Mouse (Mus musculus) heart, embryonic 10.5 days (tissue): ENCODE measurements at regions not wholly inside any gene's neighbourhood (a gene's known extent, or its start where the extent isn't known, plus 50 kb on each side); places are given as distances from the start of the nearest gene placed in this dataset.
"Not testable (repeated sequence)": the region's sequence is repeated elsewhere in the genome, so short reads cannot be mapped to it uniquely, and the experiment has no call there.

ENCODE experiments used
- DNase-seq: peaks from one replicate; pipeline ENCODE4 v3.0.0-alpha.2; 2017; ENCODE audit warnings: low spot score
- H3K27ac ChIP-seq: fragments of 300-500 bp; sonication (generic); 2 replicates; pipeline ENCODE4 v1.5.1; 2016; ENCODE audit warnings: mild to moderate bottlenecking
- H3K27me3 ChIP-seq: fragments of 300-500 bp; sonication (generic); 2 replicates; pipeline ENCODE4 v1.6.1; 2016; ENCODE audit warnings: mild to moderate bottlenecking; ENCODE audit not compliant: poor library complexity, insufficient read depth, severe bottlenecking
- H3K36me3 ChIP-seq: fragments of 300-500 bp; sonication (generic); 2 replicates; pipeline ENCODE4 v1.6.1; 2016; ENCODE audit warnings: mild to moderate bottlenecking, moderate library complexity
- H3K4me1 ChIP-seq: fragments of 300-500 bp; sonication (generic); 2 replicates; pipeline ENCODE4 v1.6.1; 2016; ENCODE audit warnings: mild to moderate bottlenecking
- H3K4me3 ChIP-seq: fragments of 300-500 bp; sonication (generic); 2 replicates; pipeline ENCODE4 v1.5.1; 2016; ENCODE audit warnings: mild to moderate bottlenecking, moderate library complexity
- H3K9me3 ChIP-seq: fragments of 300-500 bp; sonication (generic); 2 replicates; pipeline ENCODE4 v1.6.1; 2016; ENCODE audit warnings: mild to moderate bottlenecking, moderate library complexity
- WGBS: fragments of 180-500 bp; shearing (Covaris S2); methylation state at CpG from one replicate; pipeline ENCODE4 v1.1.7; 2016; 5-methylcytosine and 5-hydroxymethylcytosine counted together

- Histone ChIP-seq H3K36me3 (no peaks in the 10 kb centered on the region), H3K27ac (no peak overlapping the region), H3K27me3 (no peaks in the 10 kb centered on the region), H3K4me3 (no peak overlapping the region), H3K4me1 (no peaks in the 10 kb centered on the region), H3K9me3 (no peaks in the 10 kb centered on the region)
- peak; percentile 90 for DNase-seq
- WGBS, result 28% methylated on average over 16 of the region's 16 CpGs
These were observed 153.7 kb downstream of the Car8 start for GRCm38 (mm10) chr4:8084954-8085639.

- WGBS, result 72% methylated on average over 4 of the region's 4 CpGs
- Histone ChIP-seq H3K27me3 (no peaks in the 10 kb centered on the region), H3K4me1 (no peaks in the 10 kb centered on the region), H3K36me3 (no peaks in the 10 kb centered on the region), H3K4me3 (no peak overlapping the region), H3K9me3 (no peaks in the 10 kb centered on the region), H3K27ac (no peak overlapping the region)
- no peak for DNase-seq
These were observed 159.5 kb downstream of the Car8 start for GRCm38 (mm10) chr4:8079349-8079748.

GRCm38 (mm10) chr4:8072989-8073573, 165.8 kb downstream of the Car8 start:
- DNase-seq, result no peak
- Histone ChIP-seq H3K27ac (no peak overlapping the region), H3K4me3 (no peak overlapping the region), H3K27me3 (no peaks in the 10 kb centered on the region), H3K4me1 (no peaks in the 10 kb centered on the region), H3K9me3 (no peaks in the 10 kb centered on the region), H3K36me3 (no peaks in the 10 kb centered on the region)
- 84% methylated on average over 6 of the region's 6 CpGs for WGBS

GRCm38 (mm10) chr4:8070693-8071092, 168.1 kb downstream of the Car8 start:
- DNase-seq, H3K27me3 ChIP-seq, H3K4me1 ChIP-seq, H3K4me3 ChIP-seq, H3K9me3 ChIP-seq, H3K36me3 ChIP-seq, H3K27ac ChIP-seq: not testable (repeated sequence)

GRCm38 (mm10) chr4:8068086-8068485, 170.8 kb downstream of the Car8 start:
- H3K36me3 ChIP-seq, result no peaks in the 10 kb centered on the region
- H3K4me3 ChIP-seq, result no peak overlapping the region
- H3K27ac ChIP-seq, result no peak overlapping the region
- no peak for DNase-seq
- no peaks in the 10 kb centered on the region for H3K27me3 ChIP-seq
- H3K4me1 ChIP-seq, result no peaks in the 10 kb centered on the region
- no peaks in the 10 kb centered on the region for H3K9me3 ChIP-seq
- 13% methylated on average over 2 of the region's 2 CpGs for WGBS

GRCm38 (mm10) chr4:8041776-8042175, 197.1 kb downstream of the Car8 start:
- Histone ChIP-seq H3K36me3 (no peaks in the 10 kb centered on the region), H3K27me3 (no peaks in the 10 kb centered on the region), H3K4me1 (no peaks in the 10 kb centered on the region), H3K9me3 (peaks cover 5% of the 10 kb centered on the region; the same call in 1 of the 2 replicates), H3K27ac (no peak overlapping the region), H3K4me3 (no peak overlapping the region)
- no peak for DNase-seq
- 74% methylated on average over 4 of the region's 4 CpGs for WGBS

GRCm38 (mm10) chr4:8037863-8038262, 201.0 kb downstream of the Car8 start:
- Histone ChIP-seq H3K9me3 (0 out of 2 replicates have a peak, but pooled peaks cover 3% of the 10 kb centered on the region), H3K4me3 (no peak overlapping the region), H3K36me3 (no peaks in the 10 kb centered on the region), H3K4me1 (no peaks in the 10 kb centered on the region), H3K27ac (no peak overlapping the region), H3K27me3 (no peaks in the 10 kb centered on the region)
- DNase-seq, result no peak
- WGBS, result 87% methylated on average over 1 of the region's 1 CpGs

- WGBS, result 60% methylated on average over 1 of the region's 1 CpGs
These were observed 205.4 kb downstream of the Car8 start for GRCm38 (mm10) chr4:8033402-8033801.

GRCm38 (mm10) chr4:8005155-8005554, 233.7 kb downstream of the Car8 start:
- Histone ChIP-seq H3K4me3 (no peak overlapping the region), H3K36me3 (no peaks in the 10 kb centered on the region), H3K4me1 (no peaks in the 10 kb centered on the region), H3K27ac (no peak overlapping the region), H3K27me3 (no peaks in the 10 kb centered on the region), H3K9me3 (no peaks in the 10 kb centered on the region)
- 16% methylated on average over 1 of the region's 1 CpGs for WGBS
- no peak for DNase-seq

More at GRCm38 (mm10) chr4:8033402-8033801, 205.4 kb downstream of the Car8 start:
- not testable (repeated sequence) for H3K4me3 ChIP-seq, H3K36me3 ChIP-seq, H3K9me3 ChIP-seq, H3K27me3 ChIP-seq, H3K27ac ChIP-seq, H3K4me1 ChIP-seq, DNase-seq

- H3K4me1 ChIP-seq, result no peaks in the 10 kb centered on the region
- H3K36me3 ChIP-seq, result no peaks in the 10 kb centered on the region
- no peaks in the 10 kb centered on the region for H3K27me3 ChIP-seq
- DNase-seq, result no peak
- no peak overlapping the region for H3K27ac ChIP-seq
- no peaks in the 10 kb centered on the region for H3K9me3 ChIP-seq
- no peak overlapping the region for H3K4me3 ChIP-seq
These were observed 241.3 kb downstream of the Car8 start for GRCm38 (mm10) chr4:7997575-7997953.

- H3K36me3 ChIP-seq, result no peaks in the 10 kb centered on the region
- no peak overlapping the region for H3K4me3 ChIP-seq
- DNase-seq, result no peak
- H3K27ac ChIP-seq, result no peak overlapping the region
- no peaks in the 10 kb centered on the region for H3K4me1 ChIP-seq
- H3K27me3 ChIP-seq, result no peaks in the 10 kb centered on the region
- H3K9me3 ChIP-seq, result no peaks in the 10 kb centered on the region
- WGBS, result 74% methylated on average over 6 of the region's 6 CpGs
These were observed 241.8 kb downstream of the Car8 start for GRCm38 (mm10) chr4:7996923-7997574.

- no peak overlapping the region for H3K4me3 ChIP-seq
- H3K9me3 ChIP-seq, result no peaks in the 10 kb centered on the region
- no peak for DNase-seq
- no peaks in the 10 kb centered on the region for H3K27me3 ChIP-seq
- no peaks in the 10 kb centered on the region for H3K4me1 ChIP-seq
- H3K27ac ChIP-seq, result no peak overlapping the region
- 63% methylated on average over 3 of the region's 3 CpGs for WGBS
- H3K36me3 ChIP-seq, result no peaks in the 10 kb centered on the region
These were observed 245.9 kb downstream of the Car8 start for GRCm38 (mm10) chr4:7992944-7993343.

- DNase-seq, result no peak
- WGBS, result 73% methylated on average over 1 of the region's 1 CpGs
These were observed 251.1 kb downstream of the Car8 start for GRCm38 (mm10) chr4:7987781-7988180.

More at GRCm38 (mm10) chr4:7987781-7988180, 251.1 kb downstream of the Car8 start:
- Histone ChIP-seq H3K4me1 (no peaks in the 10 kb centered on the region), H3K36me3 (no peaks in the 10 kb centered on the region), H3K9me3 (no peaks in the 10 kb centered on the region), H3K27ac (no peak overlapping the region), H3K4me3 (no peak overlapping the region), H3K27me3 (no peaks in the 10 kb centered on the region)
